Mouse (Mus musculus) liver, adult 2 months (tissue): Measurements from ENCODE around the gene Polr2i. TPM values are rescaled to one million over a fixed set of nuclear protein-coding genes. Genes with fewer than 3 reads are reported as not detected.

Experiments
- DNase-seq: peaks from one replicate; pipeline ENCODE4 v3.0.0-alpha.2; 2011; ENCODE audit warnings: low read depth, low spot score; ENCODE audit errors: extremely low read depth
- H3K27ac ChIP-seq: fragments of 200-500 bp; replicated peaks from 2 replicates; pipeline ENCODE4 v1.5.1; 2012; ENCODE audit warnings: low read depth, mild to moderate bottlenecking, control low read depth, inconsistent platforms, low read length; ENCODE audit not compliant: insufficient read depth
- H3K27me3 ChIP-seq: fragments of 200-500 bp; 2 replicates; pipeline ENCODE4 v1.6.1; 2012; ENCODE audit warnings: mild to moderate bottlenecking, moderate library complexity, low read length, inconsistent platforms; ENCODE audit not compliant: control insufficient read depth, insufficient read depth
- H3K36me3 ChIP-seq: fragments of 200-500 bp; 2 replicates; pipeline ENCODE4 v1.6.1; 2012; ENCODE audit warnings: low read length, inconsistent platforms; ENCODE audit not compliant: control insufficient read depth, insufficient read depth
- H3K4me1 ChIP-seq: fragments of 200-500 bp; 2 replicates; pipeline ENCODE4 v1.6.1; 2011; ENCODE audit warnings: low read length; ENCODE audit not compliant: control insufficient read depth, insufficient read depth
- H3K4me3 ChIP-seq: fragments of 200-500 bp; 2 replicates; pipeline ENCODE4 v1.5.1; 2011; ENCODE audit warnings: low read depth, mild to moderate bottlenecking, control low read depth, low read length, moderate library complexity; ENCODE audit not compliant: insufficient read depth
- H3K79me2 ChIP-seq: fragments of 200-500 bp; 2 replicates; pipeline ENCODE4 v1.6.1; 2012; ENCODE audit warnings: inconsistent platforms, mild to moderate bottlenecking, low read length, moderate library complexity; ENCODE audit not compliant: control insufficient read depth, insufficient read depth
- H3K9ac ChIP-seq: fragments of 200-500 bp; 2 replicates; pipeline ENCODE4 v1.6.1; 2012; ENCODE audit warnings: low read depth, mild to moderate bottlenecking, control low read depth, inconsistent platforms, low read length
- CTCF ChIP-seq: fragments of 200-500 bp; IDR thresholded peaks from 2 replicates; pipeline ENCODE4 v1.5.1; 2011; ENCODE audit warnings: low read depth, low read length, control low read depth
- POLR2A ChIP-seq: fragments of 200-500 bp; IDR thresholded peaks from 2 replicates; pipeline ENCODE4 v1.6.1; 2011; ENCODE audit warnings: low read length, control low read depth; ENCODE audit not compliant: insufficient read depth; ENCODE audit errors: extremely low read depth
- WGBS: fragments of 180-500 bp; shearing (Covaris S2); methylation state at CpG from one replicate; pipeline ENCODE4 v1.1.7; 2018; 5-methylcytosine and 5-hydroxymethylcytosine counted together
- polyA plus RNA-seq: library from polyadenylated mRNA; depleted of rRNA; stranded (reverse); fragments of >200 nt; gene quantifications from 2 replicates; pipeline ENCODE4 v1.2.3, GENCODE M21; 2012
- total RNA-seq: library from RNA; depleted of rRNA; stranded (reverse); fragments of >200 nt; gene quantifications from 2 replicates; pipeline ENCODE4 v1.2.3, GENCODE M21; 2014

The Polr2i gene
- total and polyA plus RNA-seq, 2 experiments: 57.1 to 109 TPM

- no peaks in the 10 kb centered on the region for H3K36me3 ChIP-seq
- no peaks in the 10 kb centered on the region for H3K27me3 ChIP-seq
- H3K79me2 ChIP-seq: no peaks in the 10 kb centered on the region
- no peak for DNase-seq
- TF ChIP-seq CTCF (no peak), POLR2A (no peak)
- 52% methylated on average over 4 of the region's 4 CpGs for WGBS
- no peak overlapping the region for H3K4me3 ChIP-seq
- no peaks in the 10 kb centered on the region for H3K4me1 ChIP-seq
- no peak overlapping the region for H3K9ac ChIP-seq
- H3K27ac ChIP-seq: no peak overlapping the region
Measured at GRCm38 (mm10) chr7:30211025-30211424, 20.7 kb upstream of the Polr2i start.

- Histone ChIP-seq H3K27ac (no peak overlapping the region), H3K4me1 (no peaks in the 10 kb centered on the region), H3K9ac (no peak overlapping the region), H3K27me3 (no peaks in the 10 kb centered on the region), H3K36me3 (no peaks in the 10 kb centered on the region), H3K79me2 (no peaks in the 10 kb centered on the region), H3K4me3 (no peak overlapping the region)
- TF ChIP-seq CTCF: no peak
- no peak for DNase-seq
- 81% methylated on average over 3 of the region's 3 CpGs for WGBS
Measured at GRCm38 (mm10) chr7:30213881-30214280, 17.9 kb upstream of the Polr2i start.

GRCm38 (mm10) chr7:30215875-30216274, 15.9 kb upstream of the Polr2i start:
- TF ChIP-seq CTCF (no peak), POLR2A (no peak)
- Histone ChIP-seq H3K27ac (no peak overlapping the region), H3K4me3 (no peak overlapping the region), H3K36me3 (no peaks in the 10 kb centered on the region), H3K27me3 (no peaks in the 10 kb centered on the region), H3K9ac (no peak overlapping the region), H3K79me2 (no peaks in the 10 kb centered on the region), H3K4me1 (peaks cover 3% of the 10 kb centered on the region; the same call in 1 of the 2 replicates)
- 58% methylated on average over 3 of the region's 3 CpGs for WGBS
- peak; percentile 83 for DNase-seq

GRCm38 (mm10) chr7:30216723-30217151, 15.0 kb upstream of the Polr2i start:
- Histone ChIP-seq H3K79me2 (no peaks in the 10 kb centered on the region), H3K27me3 (no peaks in the 10 kb centered on the region), H3K36me3 (no peaks in the 10 kb centered on the region), H3K27ac (no peak overlapping the region), H3K4me3 (no peak overlapping the region), H3K4me1 (peaks cover 3% of the 10 kb centered on the region; the same call in 1 of the 2 replicates), H3K9ac (no peak overlapping the region)
- WGBS: under 1% methylated on average over 15 of the region's 16 CpGs
- peak; percentile 75 for DNase-seq
- TF ChIP-seq CTCF (peak; percentile 89), POLR2A (no peak)

- peaks cover 3% of the 10 kb centered on the region; the same call in 1 of the 2 replicates for H3K4me1 ChIP-seq
- no peak overlapping the region for H3K4me3 ChIP-seq
- WGBS: 75% methylated on average over 2 of the region's 2 CpGs
- H3K27me3 ChIP-seq: no peaks in the 10 kb centered on the region
- DNase-seq: no peak
- H3K36me3 ChIP-seq: no peaks in the 10 kb centered on the region
- TF ChIP-seq CTCF: no peak
- TF ChIP-seq POLR2A: no peak
- H3K79me2 ChIP-seq: no peaks in the 10 kb centered on the region
- no peak overlapping the region for H3K27ac ChIP-seq
- no peak overlapping the region for H3K9ac ChIP-seq
Measured at GRCm38 (mm10) chr7:30217277-30217676, 14.5 kb upstream of the Polr2i start.

- Histone ChIP-seq H3K36me3 (peaks cover 5% of the 10 kb centered on the region; the same call in 1 of the 2 replicates), H3K4me1 (peaks cover 3% of the 10 kb centered on the region; the same call in 1 of the 2 replicates), H3K27me3 (no peaks in the 10 kb centered on the region), H3K9ac (peak overlapping the region; percentile 65), H3K4me3 (peak overlapping the region; percentile 65), H3K27ac (no peak overlapping the region), H3K79me2 (no peaks in the 10 kb centered on the region)
- DNase-seq: peak; percentile 50
- TF ChIP-seq POLR2A (no peak), CTCF (no peak)
- 7% methylated on average over 16 of the region's 16 CpGs for WGBS
Measured at GRCm38 (mm10) chr7:30219293-30220007, 12.3 kb upstream of the Polr2i start.
